Mouse (Mus musculus) adrenal gland, adult 8-10 months (tissue): Measurements from ENCODE around the gene Mrpl2. TPM values are rescaled to one million over a fixed set of nuclear protein-coding genes. Genes with fewer than 3 reads are reported as not detected.

Experiments
- DNase-seq: peaks from one replicate; pipeline ENCODE4 v3.0.0; 2022
- total RNA-seq, 4 experiments: library from RNA; stranded (reverse); gene quantifications; 2 replicates each; pipeline ENCODE4 v1.2.4; 2022

Gene Mrpl2
- total RNA-seq, 4 experiments from 2014 or later = 91.8 to 122 (median 104) TPM

DNA sequence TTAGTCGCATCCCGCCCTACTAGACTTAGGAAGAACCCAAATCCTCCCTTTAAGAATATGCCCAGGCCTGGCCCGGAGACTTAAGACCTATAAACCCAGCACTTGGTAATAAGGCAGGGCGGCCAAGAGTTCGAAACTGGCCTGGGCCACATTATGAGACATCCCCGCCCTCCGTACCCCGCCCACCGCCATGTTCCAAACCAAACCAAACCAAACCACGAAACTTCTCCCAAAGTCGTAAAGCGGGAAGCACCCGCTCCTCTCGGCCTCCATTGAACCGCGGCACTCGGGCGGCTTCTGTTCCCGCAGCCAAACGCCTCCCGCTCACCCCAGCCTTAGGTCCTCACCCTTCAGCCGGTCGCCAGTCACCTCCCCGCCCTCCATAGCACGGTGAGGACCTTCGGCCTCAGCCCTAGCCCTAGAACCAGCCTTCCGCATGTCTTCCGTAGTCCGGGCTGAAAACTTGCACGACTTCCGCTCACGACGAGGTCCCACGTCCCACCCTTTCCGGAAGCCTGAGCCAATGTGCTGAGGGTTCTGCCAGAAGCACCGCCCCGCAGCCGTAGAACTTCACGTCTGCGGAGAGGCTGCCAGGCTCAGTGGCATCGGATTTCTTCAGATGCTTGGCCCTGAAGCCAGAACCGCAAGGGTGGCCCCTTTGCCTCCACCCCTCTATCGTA lies 28.0 kb downstream of the Mrpl2 start, which contains the start of gene Rrp36:
Rrp36 (minus strand) TSS at position 503 of the 680 bp plus-strand sequence.
- peak; percentile 88 for DNase-seq

DNA sequence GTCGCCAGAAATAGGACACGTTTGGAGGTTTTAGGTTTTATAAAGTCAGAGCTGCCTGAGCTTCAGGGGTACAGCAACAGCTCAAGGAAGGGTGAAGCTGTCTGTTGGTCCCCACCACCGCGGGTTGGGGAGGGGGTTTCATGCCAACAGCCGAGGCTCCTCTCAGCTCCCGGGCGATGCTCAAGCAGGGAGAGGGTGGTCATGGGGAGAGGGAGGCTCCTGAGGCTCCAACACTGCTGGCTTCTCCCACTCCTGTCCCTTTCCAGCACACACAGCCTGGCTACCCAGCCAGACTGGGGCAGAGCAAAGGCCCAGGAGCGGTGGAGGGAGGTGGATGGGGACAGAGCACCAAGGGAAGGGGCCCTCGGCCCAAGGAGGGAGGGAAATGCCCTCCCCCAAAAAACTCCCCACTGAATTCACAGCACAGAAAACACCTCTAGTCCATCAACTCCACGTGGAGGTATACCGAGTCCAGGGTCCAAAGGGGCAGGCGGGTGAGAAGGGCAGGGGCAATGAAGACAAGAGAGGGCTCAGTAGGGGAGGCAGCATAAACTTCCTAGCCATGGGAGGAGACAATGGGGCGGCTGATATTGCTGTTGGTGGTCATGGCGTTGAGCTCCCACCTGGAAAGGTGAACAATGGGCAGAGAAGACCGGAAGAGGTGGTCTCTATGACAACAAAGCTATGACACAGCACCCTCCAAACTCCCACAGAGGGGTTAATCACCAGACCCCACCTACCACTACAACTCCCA lies 28.7 kb downstream of the Mrpl2 start:
- DNase-seq = no peak

DNA sequence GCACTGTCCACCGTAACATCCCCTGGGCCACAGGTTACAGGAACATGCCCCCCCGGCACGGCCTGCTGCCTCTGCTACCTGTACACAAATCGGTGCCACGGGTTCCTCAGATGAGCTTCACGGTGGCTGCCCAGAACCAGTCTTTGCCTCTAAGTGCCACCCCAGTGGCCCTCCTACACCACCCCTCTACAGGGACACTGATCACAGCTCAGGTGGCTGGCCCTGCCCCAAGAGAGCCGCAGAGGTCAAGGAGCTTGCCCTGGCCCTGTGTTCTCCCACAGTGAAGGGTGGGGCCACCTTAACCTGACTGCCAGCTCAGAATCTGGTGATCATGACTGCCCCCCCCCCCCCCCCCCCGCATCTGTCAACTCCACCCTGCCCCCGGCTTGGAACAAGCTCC lies 32.4 kb downstream of the Mrpl2 start, which contains the start of gene Mea1:
Mea1 (plus strand) TSS at position 378 of the 400 bp plus-strand sequence.
- no peak for DNase-seq

DNA sequence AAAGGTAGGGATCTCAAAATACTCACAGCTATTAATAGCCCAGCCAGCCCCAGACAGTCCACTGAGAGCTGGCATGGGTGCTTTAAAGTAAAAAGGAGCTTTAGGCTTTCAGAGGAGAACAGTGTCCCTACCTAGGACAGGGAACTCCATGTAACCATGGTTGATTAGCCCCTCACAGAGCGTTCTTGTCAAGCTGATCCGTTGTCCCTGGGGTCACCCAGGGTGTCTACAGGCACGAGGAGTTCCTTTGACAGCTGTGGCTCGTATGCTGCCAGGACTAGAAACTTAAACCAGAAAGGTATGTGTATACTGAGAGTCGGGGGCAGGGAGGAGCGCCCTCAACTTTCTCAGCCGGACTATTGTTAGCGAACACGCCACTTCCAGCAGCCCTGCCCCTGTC lies 32.9 kb downstream of the Mrpl2 start:
- DNase-seq = no peak

DNA sequence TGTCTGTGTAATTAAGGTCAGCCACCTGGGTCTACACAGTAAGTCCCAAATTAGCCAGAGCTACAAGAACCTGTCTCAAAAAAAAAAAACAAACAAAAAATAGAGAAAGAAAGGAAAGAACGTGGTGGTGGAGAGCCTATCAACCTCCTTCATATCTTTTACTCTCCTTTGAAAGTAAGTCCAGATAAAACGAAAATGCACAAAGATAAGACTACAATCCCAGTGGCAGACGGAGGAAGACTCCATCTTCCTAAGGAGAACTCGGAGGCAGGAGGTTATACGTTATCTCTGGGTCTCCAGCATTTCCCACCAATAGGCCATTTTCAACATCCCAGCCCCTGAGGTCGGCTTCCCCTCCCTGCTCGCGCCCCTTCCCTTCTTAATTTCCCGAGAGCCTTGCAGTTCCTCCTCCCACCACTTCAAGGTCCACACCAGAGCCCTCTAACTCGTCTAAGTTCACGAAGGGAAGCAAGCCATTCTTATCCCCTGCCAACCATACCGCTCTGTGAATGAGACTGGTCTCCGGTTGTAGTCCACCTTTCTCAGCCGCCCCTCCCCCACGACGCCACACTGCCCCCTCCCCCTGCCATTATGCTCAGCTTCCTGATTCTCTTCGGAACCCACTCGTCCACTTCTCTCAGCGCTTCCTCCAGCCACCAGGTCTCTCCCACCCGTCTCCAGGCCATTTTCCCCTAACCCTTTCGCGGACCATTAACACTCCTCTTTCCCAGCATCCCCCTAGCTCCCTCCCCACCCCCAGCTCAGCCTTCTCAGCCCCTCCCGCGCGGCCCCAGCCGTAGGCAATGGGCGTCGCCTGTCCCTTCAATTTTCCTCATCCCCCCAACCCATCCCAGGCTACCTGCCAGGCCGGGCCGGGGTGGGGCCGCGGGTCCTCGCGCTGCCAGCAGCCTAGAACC lies 34.1 kb downstream of the Mrpl2 start:
- DNase-seq = no peak

DNA sequence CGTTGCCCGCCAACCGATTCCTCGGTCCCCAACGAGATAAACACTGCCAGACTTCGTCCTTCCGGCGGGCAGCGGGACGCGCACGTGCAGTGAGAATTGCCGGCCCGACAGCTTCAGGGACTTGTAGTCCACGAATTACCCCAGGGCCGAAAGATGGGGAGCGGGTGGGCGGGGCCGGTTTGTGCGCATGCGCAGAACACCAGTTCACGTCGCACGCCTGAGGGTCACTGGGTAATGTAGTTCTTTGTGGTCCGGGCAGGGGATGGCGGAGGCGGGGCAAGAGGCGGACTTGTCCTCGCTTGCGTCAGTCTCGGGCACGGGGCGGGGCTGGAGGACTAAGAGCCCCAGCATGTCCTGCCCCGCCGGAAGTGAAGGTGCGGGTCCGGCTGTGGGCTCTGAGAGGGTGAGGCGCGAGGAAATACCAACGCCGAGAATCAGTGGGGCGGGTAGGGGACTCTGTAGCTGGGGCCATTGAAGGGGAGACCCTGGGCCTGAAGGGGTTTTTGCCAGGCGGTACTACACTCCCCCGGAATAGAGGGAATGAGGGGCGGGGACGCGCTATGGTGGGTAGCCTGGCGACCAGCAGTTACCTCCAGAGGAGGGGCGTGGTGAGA lies 34.8 kb downstream of the Mrpl2 start, which contains the start of gene Klhdc3:
Klhdc3 (minus strand) TSS at position 155 of the 614 bp plus-strand sequence.
- peak; percentile 96 for DNase-seq

DNA sequence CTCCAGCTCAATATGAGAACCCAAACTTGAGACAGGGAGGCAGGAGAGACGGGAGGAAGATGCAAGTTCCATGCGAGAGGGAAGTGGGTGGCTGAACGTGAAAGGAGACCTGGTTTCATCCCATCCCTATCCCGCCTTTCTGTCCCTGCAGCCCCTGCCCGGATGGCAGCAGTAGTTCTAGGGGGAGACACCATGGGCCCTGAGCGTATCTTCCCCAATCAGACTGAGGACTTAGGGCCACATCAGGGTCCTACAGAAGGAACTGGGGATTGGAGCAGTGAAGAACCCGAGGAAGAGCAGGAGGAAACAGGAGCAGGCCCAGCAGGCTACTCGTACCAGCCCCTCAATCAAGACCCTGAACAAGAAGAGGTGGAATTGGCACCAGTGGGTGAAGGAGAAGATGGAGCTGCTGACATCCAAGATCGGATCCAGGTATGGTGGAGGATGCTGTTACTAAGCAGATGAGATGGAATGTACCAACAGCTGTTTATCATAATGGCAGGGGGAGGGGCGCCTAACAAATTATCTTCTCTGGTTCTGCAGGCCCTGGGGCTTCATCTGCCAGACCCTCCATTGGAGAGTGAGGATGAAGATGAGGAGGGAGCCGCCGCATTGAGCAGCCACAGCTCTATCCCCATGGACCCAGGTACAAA lies 35.6 kb downstream of the Mrpl2 start:
- no peak for DNase-seq

DNA sequence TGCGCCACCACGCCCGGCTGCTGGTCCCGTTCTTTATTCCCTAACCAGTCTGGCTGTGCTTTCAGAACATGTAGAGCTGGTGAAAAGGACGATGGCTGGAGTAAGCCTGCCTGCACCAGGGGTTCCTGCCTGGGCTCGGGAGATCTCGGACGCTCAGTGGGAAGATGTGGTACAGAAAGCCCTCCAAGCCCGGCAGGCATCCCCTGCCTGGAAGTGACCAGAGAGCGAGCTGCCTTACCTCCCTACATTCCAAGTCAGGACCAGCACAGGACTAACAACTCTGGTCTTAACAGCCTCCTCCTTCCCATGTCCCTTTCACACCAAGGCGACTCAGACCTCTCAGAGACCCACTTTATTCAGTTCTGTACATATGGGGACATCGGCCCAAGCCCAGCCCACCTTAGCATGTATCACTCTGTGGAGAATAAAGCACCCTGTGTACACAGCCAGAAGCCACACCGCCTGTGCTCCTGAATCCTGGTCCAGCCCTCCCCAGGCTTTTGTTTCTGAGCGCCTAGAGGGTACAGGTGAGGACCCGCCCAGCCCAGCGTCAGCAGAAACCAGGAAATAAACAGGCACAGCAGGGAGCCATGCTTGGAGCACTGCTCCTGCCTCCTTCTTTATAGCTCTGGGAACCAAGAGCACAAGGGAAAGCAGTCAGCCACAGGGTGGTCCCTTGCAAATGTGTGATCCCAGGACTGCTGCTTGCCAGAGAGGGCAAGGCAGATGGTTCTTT lies 36.8 kb downstream of the Mrpl2 start:
- DNase-seq = no peak

DNA sequence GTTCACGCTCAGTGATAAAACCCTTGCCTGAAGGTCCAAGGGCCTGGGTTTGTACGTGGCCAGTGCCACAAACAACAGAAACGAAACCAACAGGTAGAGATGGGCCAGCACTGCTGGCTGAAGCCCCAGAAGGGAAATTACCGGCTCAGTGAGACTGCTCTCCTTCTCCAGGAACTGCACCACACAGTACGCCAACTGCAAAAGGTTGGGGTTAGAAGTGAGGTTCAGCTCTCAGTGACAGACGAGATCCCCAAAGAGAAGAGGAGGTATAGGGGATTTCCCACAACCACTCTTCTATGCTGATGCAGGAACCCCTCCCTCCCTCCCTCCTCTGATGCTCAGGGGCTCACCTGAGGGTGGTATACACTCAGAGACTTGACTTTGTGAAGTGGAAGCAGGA lies 39.9 kb downstream of the Mrpl2 start:
- DNase-seq = no peak

DNA sequence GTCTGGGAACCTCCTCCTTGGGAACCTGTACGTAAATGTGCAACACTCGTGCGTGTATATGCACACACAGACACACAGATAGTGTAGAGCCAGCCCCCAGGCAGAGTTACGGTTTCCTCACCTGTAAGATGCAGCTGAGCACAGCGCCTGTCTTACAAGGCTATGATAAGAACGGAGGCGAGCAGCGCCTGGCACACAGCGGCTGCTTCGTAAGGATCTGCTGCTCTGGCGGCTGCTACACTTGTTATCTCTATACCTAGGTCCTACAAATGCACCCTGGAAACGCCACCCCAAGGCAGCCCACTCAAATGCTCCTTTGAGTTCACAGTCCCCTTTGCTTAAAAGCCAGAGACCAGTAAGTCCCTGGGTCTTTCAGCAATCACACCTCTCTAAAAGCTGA lies 44.6 kb downstream of the Mrpl2 start:
- no peak for DNase-seq

DNA sequence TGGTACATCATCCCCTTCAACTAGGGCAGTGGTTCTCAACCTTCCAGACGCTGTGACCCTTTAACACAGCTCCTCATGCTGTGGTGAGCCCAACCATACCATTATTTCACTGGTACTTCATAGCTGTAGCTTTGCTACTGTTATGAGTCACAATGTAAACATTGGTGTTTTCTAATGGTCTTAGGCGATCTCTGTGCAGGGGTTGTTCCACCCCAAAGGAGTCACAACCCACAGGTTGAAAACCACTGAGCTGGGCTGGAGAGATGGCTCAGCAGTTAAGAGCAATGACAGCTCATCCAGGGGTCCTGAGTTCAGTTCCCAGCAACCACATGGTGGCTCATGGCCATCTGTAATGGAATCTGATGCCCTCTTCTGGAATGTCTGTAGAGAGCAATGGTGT lies 45.4 kb downstream of the Mrpl2 start:
- DNase-seq = no peak

DNA sequence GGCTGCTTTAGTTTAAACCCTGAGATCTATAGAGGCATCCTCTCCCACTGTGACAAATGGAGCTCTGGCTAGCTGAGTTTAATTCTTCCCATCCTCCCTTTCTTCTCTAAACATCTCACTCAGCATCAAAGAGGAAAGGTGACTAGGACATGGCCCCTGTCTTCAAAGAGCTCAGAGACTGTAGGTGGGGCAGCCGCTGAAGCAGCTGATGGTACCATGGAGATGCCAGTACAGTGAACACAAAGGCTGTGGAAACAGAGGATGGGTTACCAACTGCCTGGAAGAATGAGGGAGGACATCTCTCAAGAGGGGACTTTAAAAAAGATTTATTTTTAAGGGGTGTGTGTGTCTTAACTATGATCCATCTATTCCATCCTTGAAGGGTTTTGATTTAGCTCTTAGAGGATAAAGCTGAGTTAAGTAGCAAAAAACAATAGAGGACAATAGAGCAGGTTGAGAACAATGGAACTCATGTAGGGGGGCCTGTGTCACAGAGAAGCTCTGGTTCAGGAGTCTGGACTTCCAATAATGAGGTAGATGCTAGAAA lies 48.6 kb downstream of the Mrpl2 start:
- DNase-seq = no peak

DNA sequence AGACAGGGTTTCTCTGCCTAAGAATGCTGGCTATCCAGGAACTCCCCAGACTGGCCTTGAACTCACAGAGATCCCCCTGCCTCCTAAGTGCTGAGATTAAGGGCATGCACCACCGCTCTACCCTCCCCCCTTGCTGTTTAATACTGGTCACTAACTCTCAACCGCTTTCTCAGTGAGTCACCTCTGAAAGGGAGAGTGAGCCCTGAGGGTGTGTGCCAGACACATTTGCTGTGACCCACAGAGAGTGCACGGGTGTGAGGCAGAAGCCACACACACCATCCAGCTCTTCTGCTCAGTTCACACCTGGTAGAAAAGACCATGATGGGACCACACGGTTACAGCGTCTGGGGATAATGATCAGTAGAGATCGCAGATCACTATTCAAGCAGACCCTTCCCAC lies 52.5 kb downstream of the Mrpl2 start:
- DNase-seq = no peak

DNA sequence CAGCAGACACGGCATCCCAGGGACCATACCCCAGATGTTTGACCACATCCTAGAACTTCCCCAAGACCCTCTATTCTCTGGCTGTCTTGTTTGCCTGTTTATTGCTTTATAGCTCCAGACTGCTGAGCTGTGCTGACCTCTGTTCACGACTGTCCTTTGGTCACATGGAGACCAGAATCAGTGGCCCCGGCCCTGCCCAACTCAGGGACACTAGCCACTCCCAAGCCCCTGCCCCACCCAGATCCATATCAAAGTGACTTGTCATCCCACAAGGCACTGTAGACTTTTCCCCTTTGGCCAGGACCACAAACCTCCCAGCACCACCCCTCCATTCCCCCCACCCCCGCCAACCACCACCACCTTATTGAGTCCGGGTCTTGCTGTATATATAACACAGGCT lies 53.2 kb downstream of the Mrpl2 start:
- DNase-seq = no peak

Other genes starting within 250 kb of the Mrpl2 start
- 1 to 10 TPM in 3 of 4 experiments, under 1 TPM in 1; 0.58 to 3.1 (median 2.2) TPM for gene Crip3, start 217.3 kb upstream of the Mrpl2 start, total RNA-seq
- not detected for gene Slc22a7, start 207.8 kb upstream of the Mrpl2 start, total RNA-seq
- gene Ttbk1, start 158.6 kb upstream of the Mrpl2 start, total RNA-seq = 1 to 10 TPM in 3 of 4 experiments, under 1 TPM in 1; 0.98 to 1.4 (median 1.2) TPM
- gene Dnph1, start 149.5 kb upstream of the Mrpl2 start, total RNA-seq = 1 to 10 TPM; 4.5 to 6.9 (median 6.4) TPM
- 10 to 100 TPM; 31.6 to 48.8 (median 37.7) TPM for gene Cul9, start 99.8 kb upstream of the Mrpl2 start, total RNA-seq
- 10 to 100 TPM; 34.0 to 42.0 (median 37.2) TPM for gene Srf, start 90.1 kb upstream of the Mrpl2 start, total RNA-seq
- 10 to 100 TPM in 2 of 4 experiments, 1 to 10 TPM in 2; 8.7 to 11.2 (median 9.9) TPM for gene Ptk7, start 16.7 kb upstream of the Mrpl2 start, total RNA-seq
- 10 to 100 TPM; 42.3 to 59.8 (median 53.2) TPM for gene Klc4, start 207 bp upstream of the Mrpl2 start, total RNA-seq
- gene Cul7, start 4.1 kb downstream of the Mrpl2 start, total RNA-seq = 10 to 100 TPM; 42.0 to 53.5 (median 47.2) TPM
- 10 to 100 TPM; 24.9 to 31.8 (median 30.6) TPM for gene Rrp36, start 28.1 kb downstream of the Mrpl2 start, total RNA-seq
- gene Mea1, start 32.6 kb downstream of the Mrpl2 start, total RNA-seq = 100 to 1,000 TPM in 1 of 4 experiments, 10 to 100 TPM in 3; 91.9 to 104 (median 95.0) TPM
- gene Klhdc3, start 34.7 kb downstream of the Mrpl2 start, total RNA-seq = 10 to 100 TPM; 59.1 to 74.3 (median 65.2) TPM
- 10 to 100 TPM; 41.0 to 47.5 (median 42.6) TPM for gene Ppp2r5d, start 58.9 kb downstream of the Mrpl2 start, total RNA-seq
- gene Pex6, start 65.2 kb downstream of the Mrpl2 start, total RNA-seq = 10 to 100 TPM; 56.2 to 74.2 (median 61.8) TPM
- gene Gnmt, start 82.9 kb downstream of the Mrpl2 start, total RNA-seq = 1 to 10 TPM; 1.2 to 1.8 (median 1.6) TPM
- 10 to 100 TPM; 66.6 to 74.1 (median 70.7) TPM for gene Cnpy3, start 106.0 kb downstream of the Mrpl2 start, total RNA-seq
- gene Ptcra, start 117.5 kb downstream of the Mrpl2 start, total RNA-seq = not detected
- 10 to 100 TPM; 53.9 to 87.1 (median 61.4) TPM for gene 2310039H08Rik, start 126.4 kb downstream of the Mrpl2 start, total RNA-seq
- 10 to 100 TPM; 78.9 to 89.9 (median 83.8) TPM for gene Rpl7l1, start 136.4 kb downstream of the Mrpl2 start, total RNA-seq
- gene Bicral, start 212.3 kb downstream of the Mrpl2 start, total RNA-seq = 10 to 100 TPM; 22.1 to 32.4 (median 26.6) TPM
- gene Tbcc, start 244.5 kb downstream of the Mrpl2 start, total RNA-seq = 10 to 100 TPM; 22.8 to 28.3 (median 26.7) TPM